Mouse (Mus musculus): ENCODE measurements around the gene Sap30l. TPM values are rescaled to one million over a fixed set of nuclear protein-coding genes. Genes with fewer than 3 reads are reported as not detected.

Gene Sap30l
- polyA plus RNA-seq, 1 experiment from 2014 or later = 21.2 TPM

DNA sequence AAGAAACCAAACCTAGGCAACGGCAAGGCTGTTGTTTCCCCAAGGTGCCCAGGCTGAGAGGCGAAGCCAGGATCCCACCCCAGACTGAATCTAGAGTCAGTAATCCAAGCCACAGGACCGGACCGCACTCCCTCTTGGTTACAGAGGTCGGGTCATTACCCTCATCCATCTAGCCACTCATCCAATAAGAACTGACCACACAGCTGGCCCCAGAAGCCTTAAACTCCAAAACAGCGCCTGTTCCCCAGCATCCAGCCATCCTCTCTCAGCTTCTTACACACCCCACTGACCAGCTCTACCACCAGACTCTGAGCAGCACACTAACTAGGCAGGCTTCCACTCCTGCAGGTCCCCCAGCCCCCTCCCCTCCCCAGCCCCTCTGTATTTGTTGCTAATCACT is 6.4 kb upstream of the Sap30l start:
- H3K4me2 ChIP-seq (replicated peaks; ENCODE audit: low read depth) = no peak overlapping the region
- H3K36me3 ChIP-seq (ENCODE audit: control insufficient read depth, insufficient read depth) = no peaks in the 10 kb centered on the region
- no peak for ATAC-seq
- TF ChIP-seq CTCF (IDR thresholded peaks at IDR 0.05; ENCODE audit: low read depth) = no peak
- WGBS = 67% methylated on average over 6 of the region's 6 CpGs
- H3K4me1 ChIP-seq (replicated peaks; ENCODE audit: control insufficient read depth, insufficient read depth, low read length) = 0 out of 2 replicates have a peak, but pooled peaks cover 1% of the 10 kb centered on the region
- no peaks in the 10 kb centered on the region for H3K27me3 ChIP-seq (replicated peaks; ENCODE audit: control insufficient read depth, insufficient read depth, low read length)
- no peaks in the 10 kb centered on the region for H3K9me3 ChIP-seq (ENCODE audit: control insufficient read depth)
- H3K4me3 ChIP-seq (ENCODE audit: low read depth, low read length) = no peak overlapping the region
- H3K27ac ChIP-seq (ENCODE audit: low read depth, low read length) = no peak overlapping the region
- no peak overlapping the region for H3K9ac ChIP-seq (ENCODE audit: low read depth, low read length)

DNA sequence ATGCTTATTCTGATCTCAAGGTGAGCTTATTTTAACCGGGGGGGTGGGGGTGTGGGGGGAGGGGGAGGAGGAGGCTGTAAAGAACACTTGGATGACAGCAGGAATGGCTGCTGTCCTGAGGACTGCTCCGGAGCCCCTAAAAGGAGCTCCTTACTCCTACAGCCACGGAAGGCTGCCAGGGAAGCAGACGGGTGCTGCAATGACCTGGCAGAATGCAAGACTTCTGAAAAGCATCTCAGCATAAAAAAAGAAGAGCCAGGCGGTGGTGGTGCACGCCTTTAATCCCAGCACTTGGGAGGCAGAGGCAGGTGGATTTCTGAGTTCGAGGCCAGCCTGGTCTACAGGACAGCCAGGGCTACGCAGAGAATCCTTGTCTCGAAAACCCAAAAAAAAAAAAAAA is 3.6 kb upstream of the Sap30l start:
- no peak overlapping the region for H3K4me3 ChIP-seq (ENCODE audit: low read depth, low read length)
- no peak for TF ChIP-seq CTCF (IDR thresholded peaks at IDR 0.05; ENCODE audit: low read depth)
- no peak overlapping the region for H3K9ac ChIP-seq (ENCODE audit: low read depth, low read length)
- H3K4me1 ChIP-seq (replicated peaks; ENCODE audit: control insufficient read depth, insufficient read depth, low read length) = 0 out of 2 replicates have a peak, but pooled peaks cover 8% of the 10 kb centered on the region
- no peak overlapping the region for H3K4me2 ChIP-seq (replicated peaks; ENCODE audit: low read depth)
- H3K36me3 ChIP-seq (ENCODE audit: control insufficient read depth, insufficient read depth) = no peaks in the 10 kb centered on the region
- no peak overlapping the region for H3K27ac ChIP-seq (ENCODE audit: low read depth, low read length)
- 81% methylated on average over 9 of the region's 9 CpGs for WGBS
- H3K9me3 ChIP-seq (ENCODE audit: control insufficient read depth) = no peaks in the 10 kb centered on the region
- H3K27me3 ChIP-seq (replicated peaks; ENCODE audit: control insufficient read depth, insufficient read depth, low read length) = no peaks in the 10 kb centered on the region
- ATAC-seq = no peak

DNA sequence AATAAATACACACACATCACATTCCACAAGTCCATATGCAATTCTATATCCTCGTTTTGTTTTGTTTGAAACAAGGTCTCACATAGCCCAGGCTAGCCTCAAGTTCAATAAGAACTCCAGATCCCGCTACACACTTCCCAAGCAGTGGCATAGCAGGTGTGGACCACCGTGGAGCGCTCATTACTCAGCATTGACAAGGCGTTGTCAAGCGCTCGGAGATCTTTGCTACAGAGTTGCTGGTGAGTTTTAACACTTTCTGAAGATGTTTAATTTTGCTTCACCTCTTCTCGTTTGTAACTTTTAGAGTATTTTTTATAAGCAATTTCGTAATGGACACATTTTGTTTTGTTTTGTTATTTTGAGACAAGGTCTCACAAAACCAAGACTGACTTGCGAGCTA is 2.0 kb upstream of the Sap30l start:
- ATAC-seq = no peak
- no peak overlapping the region for H3K9ac ChIP-seq (ENCODE audit: low read depth, low read length)
- 87% methylated on average over 10 of the region's 10 CpGs for WGBS
- H3K4me3 ChIP-seq (ENCODE audit: low read depth, low read length) = no peak overlapping the region
- no peak overlapping the region for H3K4me2 ChIP-seq (replicated peaks; ENCODE audit: low read depth)
- peaks cover 8% of the 10 kb centered on the region; the same call in 1 of the 2 replicates for H3K4me1 ChIP-seq (replicated peaks; ENCODE audit: control insufficient read depth, insufficient read depth, low read length)
- no peaks in the 10 kb centered on the region for H3K36me3 ChIP-seq (ENCODE audit: control insufficient read depth, insufficient read depth)
- no peaks in the 10 kb centered on the region for H3K27me3 ChIP-seq (replicated peaks; ENCODE audit: control insufficient read depth, insufficient read depth, low read length)
- no peak for TF ChIP-seq CTCF (IDR thresholded peaks at IDR 0.05; ENCODE audit: low read depth)
- no peaks in the 10 kb centered on the region for H3K9me3 ChIP-seq (ENCODE audit: control insufficient read depth)
- H3K27ac ChIP-seq (ENCODE audit: low read depth, low read length) = peak overlapping the region; percentile 89; the same call in 1 of the 2 replicates

DNA sequence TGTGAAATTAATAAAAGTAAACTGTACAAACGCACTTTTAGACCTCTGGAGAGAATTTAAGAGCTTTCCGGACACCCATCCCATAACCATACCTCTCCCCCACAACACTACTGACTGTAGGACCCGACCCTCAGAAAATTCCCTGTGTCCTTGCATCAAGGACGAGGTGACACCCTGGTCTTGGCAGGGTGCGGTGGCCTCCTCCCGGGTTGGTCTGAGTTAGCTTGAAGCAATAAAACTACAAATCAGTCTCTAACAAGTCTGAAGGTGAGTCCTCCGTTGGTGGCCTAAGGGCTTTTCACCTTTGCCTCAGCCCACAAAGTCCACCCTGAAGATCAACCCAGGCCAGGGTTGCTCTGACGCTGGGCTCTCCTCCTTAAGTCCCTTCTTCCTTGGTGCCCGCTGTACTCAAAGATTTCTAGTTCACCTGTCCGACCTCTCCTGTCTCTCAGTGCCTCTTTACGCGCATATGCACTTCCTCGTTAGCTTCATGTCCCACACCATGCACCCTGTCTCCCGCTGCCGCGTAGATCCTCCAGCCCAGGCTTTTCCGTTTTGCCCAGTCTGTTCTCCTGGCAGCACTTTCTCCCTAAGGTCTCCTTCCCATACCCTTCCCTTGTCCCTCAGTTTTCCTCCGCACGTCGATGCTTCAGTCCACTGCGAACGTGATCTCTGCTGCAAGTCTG is 1.0 kb upstream of the Sap30l start:
- Histone ChIP-seq H3K9me3 (ENCODE audit: control insufficient read depth) (no peaks in the 10 kb centered on the region), H3K9ac (ENCODE audit: low read depth, low read length) (peak overlapping the region; percentile 90), H3K36me3 (ENCODE audit: control insufficient read depth, insufficient read depth) (no peaks in the 10 kb centered on the region), H3K4me1 (replicated peaks; ENCODE audit: control insufficient read depth, insufficient read depth, low read length) (peaks cover 8% of the 10 kb centered on the region; the same call in 1 of the 2 replicates), H3K27ac (ENCODE audit: low read depth, low read length) (peak overlapping the region; percentile 89), H3K4me3 (ENCODE audit: low read depth, low read length) (peak overlapping the region; percentile 88), H3K4me2 (replicated peaks; ENCODE audit: low read depth) (peak overlapping the region; percentile 97), H3K27me3 (replicated peaks; ENCODE audit: control insufficient read depth, insufficient read depth, low read length) (no peaks in the 10 kb centered on the region)
- WGBS = 11% methylated on average over 22 of the region's 22 CpGs
- TF ChIP-seq CTCF (IDR thresholded peaks at IDR 0.05; ENCODE audit: low read depth) = no peak
- peak; percentile 37 for ATAC-seq

DNA sequence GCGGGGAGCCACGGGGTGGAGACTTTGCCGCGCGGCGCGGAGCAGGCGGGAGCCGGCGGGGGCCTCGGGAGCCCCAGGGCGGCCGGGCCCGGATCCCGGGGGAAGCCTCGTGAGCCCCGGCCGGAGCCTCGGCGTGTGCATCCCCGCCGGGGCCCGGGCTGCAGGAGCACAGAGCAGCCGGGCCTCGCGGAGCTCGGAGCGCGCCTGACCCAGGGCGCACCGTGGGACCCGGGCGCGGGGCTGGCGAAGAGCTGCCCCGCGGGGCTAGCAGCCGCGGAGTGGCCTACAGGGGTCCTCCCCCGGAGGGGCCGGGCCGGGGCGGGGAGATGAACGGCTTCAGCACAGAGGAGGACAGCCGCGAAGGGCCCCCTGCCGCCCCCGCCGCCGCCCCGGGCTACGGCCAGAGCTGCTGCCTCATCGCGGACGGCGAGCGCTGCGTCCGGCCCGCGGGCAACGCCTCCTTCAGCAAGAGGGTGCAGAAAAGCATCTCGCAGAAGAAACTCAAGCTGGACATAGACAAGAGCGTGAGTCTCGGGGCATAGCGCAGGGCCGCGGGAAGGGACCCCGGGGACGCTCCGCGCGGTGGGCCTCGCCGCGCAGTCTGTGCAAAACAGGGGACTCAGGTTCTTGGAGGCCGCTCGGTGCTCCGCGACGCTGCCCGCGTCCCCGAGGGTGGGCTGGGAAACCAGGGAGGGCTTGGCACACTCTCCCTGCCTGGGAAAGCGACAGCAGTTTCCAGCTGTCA is 501 bp downstream of the Sap30l start:
- peak overlapping the region; percentile 90 for H3K9ac ChIP-seq (ENCODE audit: low read depth, low read length)
- no peaks in the 10 kb centered on the region for H3K27me3 ChIP-seq (replicated peaks; ENCODE audit: control insufficient read depth, insufficient read depth, low read length)
- peaks cover 9% of the 10 kb centered on the region; the same call in 1 of the 2 replicates for H3K36me3 ChIP-seq (ENCODE audit: control insufficient read depth, insufficient read depth)
- no peak; the same call in 1 of the 2 replicates for ATAC-seq
- H3K27ac ChIP-seq (ENCODE audit: low read depth, low read length) = peak overlapping the region; percentile 83
- peak overlapping the region; percentile 97 for H3K4me2 ChIP-seq (replicated peaks; ENCODE audit: low read depth)
- H3K9me3 ChIP-seq (ENCODE audit: control insufficient read depth) = no peaks in the 10 kb centered on the region
- WGBS = under 1% methylated on average over 58 of the region's 85 CpGs
- H3K4me1 ChIP-seq (replicated peaks; ENCODE audit: control insufficient read depth, insufficient read depth, low read length) = peaks cover 8% of the 10 kb centered on the region; the same call in 1 of the 2 replicates
- peak; percentile 8; the same call in 1 of the 2 replicates for TF ChIP-seq CTCF (IDR thresholded peaks at IDR 0.05; ENCODE audit: low read depth)
- peak overlapping the region; percentile 88 for H3K4me3 ChIP-seq (ENCODE audit: low read depth, low read length)

DNA sequence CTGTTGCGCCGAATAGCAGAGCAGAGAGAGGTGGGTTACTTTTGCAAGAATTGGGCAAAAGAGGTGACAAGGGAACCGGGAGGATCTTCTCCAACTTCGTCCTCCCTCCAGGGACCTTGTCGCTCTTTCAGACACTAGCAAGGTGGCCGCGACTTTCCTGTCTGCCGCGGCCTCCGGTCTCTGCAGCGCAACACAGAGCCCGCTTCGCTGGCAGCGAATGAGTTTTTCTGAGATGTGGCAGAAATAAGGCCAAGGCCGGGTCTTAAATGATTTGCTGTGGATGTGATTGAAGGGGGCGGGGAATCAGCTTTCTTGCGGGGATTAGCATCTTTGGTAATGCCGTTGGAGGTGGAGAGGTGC is 1.1 kb downstream of the Sap30l start:
- TF ChIP-seq CTCF (IDR thresholded peaks at IDR 0.05; ENCODE audit: low read depth) = no peak
- Histone ChIP-seq H3K27me3 (replicated peaks; ENCODE audit: control insufficient read depth, insufficient read depth, low read length) (no peaks in the 10 kb centered on the region), H3K4me1 (replicated peaks; ENCODE audit: control insufficient read depth, insufficient read depth, low read length) (peaks cover 8% of the 10 kb centered on the region; the same call in 1 of the 2 replicates), H3K9ac (ENCODE audit: low read depth, low read length) (peak overlapping the region; percentile 90), H3K36me3 (ENCODE audit: control insufficient read depth, insufficient read depth) (peaks cover 10% of the 10 kb centered on the region; the same call in 1 of the 2 replicates), H3K9me3 (ENCODE audit: control insufficient read depth) (no peaks in the 10 kb centered on the region), H3K4me3 (ENCODE audit: low read depth, low read length) (peak overlapping the region; percentile 88), H3K27ac (ENCODE audit: low read depth, low read length) (peak overlapping the region; percentile 83; the same call in 1 of the 2 replicates), H3K4me2 (replicated peaks; ENCODE audit: low read depth) (peak overlapping the region; percentile 97)
- ATAC-seq = no peak
- 2% methylated on average over 18 of the region's 18 CpGs for WGBS
